ENCODE assay signal across 28 mouse cellular contexts in genomic region chr10:99860322-99861089, GRCm38 (mm10).
DNase-seq lines count a peak whose midpoint lies in the region; ATAC-seq and TF ChIP-seq lines count a peak whose summit lies in the region.
"Had no signal": no experiment of that assay in that cellular context is flagged by ENCODE, and none has a peak within 500 bp of the region (broad histone marks: within the 10 kb centered on the region; RNA-seq: fewer than 3 reads in every experiment).

No protein-coding gene starts in this region.

- H3K4me3 ChIP-seq in kidney, adult 2 months (ENCODE audit: insufficient read depth, low read depth, low read length) = no peak overlapping the region
- H3K4me3 ChIP-seq in kidney, postnatal 0 days (replicated peaks; ENCODE audit: low read depth, low read length) = no peak overlapping the region
- no peak overlapping the region for H3K4me3 ChIP-seq in embryonic facial prominence, embryonic 11.5 days (ENCODE audit: low read depth, low read length)
- H3K4me3 ChIP-seq: heart, adult 2 months; heart, embryonic 12.5 days; layer of hippocampus, adult 2 months; left cerebral cortex, adult 2 months; limb, embryonic 12.5 days; liver, embryonic 15.5 days; lung, embryonic 15.5 days; megakaryocyte, embryonic 14.5 days; stomach, embryonic 15.5 days had no signal

- no peaks in the 10 kb centered on the region for H3K4me1 ChIP-seq in kidney, adult 2 months (ENCODE audit: control insufficient read depth, insufficient read depth, low read length)
- no peaks in the 10 kb centered on the region for H3K4me1 ChIP-seq in kidney, postnatal 0 days (replicated peaks; ENCODE audit: insufficient read depth, low read length)
- no peaks in the 10 kb centered on the region for H3K4me1 ChIP-seq in embryonic facial prominence, embryonic 11.5 days (ENCODE audit: control insufficient read depth, insufficient read depth, low read length)
- H3K4me1 ChIP-seq: heart, embryonic 12.5 days; liver, embryonic 15.5 days; lung, embryonic 15.5 days; megakaryocyte, embryonic 14.5 days; stomach, embryonic 15.5 days had no signal

- no peaks in the 10 kb centered on the region for H3K27me3 ChIP-seq in kidney, adult 2 months (replicated peaks; ENCODE audit: control insufficient read depth, insufficient read depth, low read length)
- H3K27me3 ChIP-seq in kidney, postnatal 0 days (ENCODE audit: insufficient read depth, low read length) = no peaks in the 10 kb centered on the region
- no peaks in the 10 kb centered on the region for H3K27me3 ChIP-seq in embryonic facial prominence, embryonic 11.5 days (ENCODE audit: control insufficient read depth, insufficient read depth, low read length)
- H3K27me3 ChIP-seq: heart, embryonic 12.5 days; limb, embryonic 12.5 days; liver, embryonic 15.5 days; lung, embryonic 15.5 days; megakaryocyte, embryonic 14.5 days; stomach, embryonic 15.5 days had no signal

- H3K36me3 ChIP-seq in kidney, adult 2 months (ENCODE audit: control insufficient read depth, insufficient read depth, low read length) = no peaks in the 10 kb centered on the region
- H3K36me3 ChIP-seq in kidney, postnatal 0 days (ENCODE audit: insufficient read depth, low read length) = no peaks in the 10 kb centered on the region
- H3K36me3 ChIP-seq in embryonic facial prominence, embryonic 11.5 days (replicated peaks; ENCODE audit: control insufficient read depth, insufficient read depth, low read depth, low read length) = no peaks in the 10 kb centered on the region
- H3K36me3 ChIP-seq: heart, embryonic 12.5 days; limb, embryonic 12.5 days; liver, embryonic 15.5 days; lung, embryonic 15.5 days; stomach, embryonic 15.5 days had no signal

- WGBS in kidney, adult 2 months = 40% methylated on average over 10 of the region's 10 CpGs
- 29% methylated on average over 10 of the region's 10 CpGs for WGBS in kidney, postnatal 0 days
- 42% methylated on average over 10 of the region's 10 CpGs for WGBS in embryonic facial prominence, embryonic 11.5 days

- DNase-seq in kidney, adult 2 months = peak; percentile 33
- no peak for DNase-seq in kidney, postnatal 25 days
- peak; percentile 73 for DNase-seq in kidney, postnatal 0 days (ENCODE audit: low spot score)
- no peak for DNase-seq in kidney, postnatal 14 days
- DNase-seq in embryo, embryonic 10.5 days (ENCODE audit: low spot score) = peak; percentile 48
- peak; percentile 24 for DNase-seq in embryonic facial prominence, embryonic 11.5 days (ENCODE audit: low spot score)
- no peak for DNase-seq in c-Kit-positive CD71-positive TER-119-positive erythroid progenitor cells, embryonic 14.5 days (ENCODE audit: low spot score)
- DNase-seq: adrenal gland, adult 2 months; adrenal gland, postnatal 36 days; cerebellum, adult 8-10 months; cerebellum, postnatal 25 days; forebrain, postnatal 0 days; heart, adult 2 months; heart, postnatal 4 days; lung, postnatal 4 days; right cerebral cortex, postnatal 25 days had no signal

- no peak overlapping the region for H3K4me2 ChIP-seq in kidney, postnatal 0 days (ENCODE audit: low read length)
- no peak overlapping the region for H3K4me2 ChIP-seq in embryonic facial prominence, embryonic 11.5 days (ENCODE audit: low read depth, low read length)
- H3K4me2 ChIP-seq: heart, embryonic 12.5 days; hindbrain, embryonic 14.5 days; limb, embryonic 12.5 days; liver, embryonic 15.5 days; lung, embryonic 15.5 days; stomach, embryonic 15.5 days had no signal

- no peak overlapping the region for H3K9ac ChIP-seq in kidney, postnatal 0 days (ENCODE audit: low read depth, low read length)
- no peak overlapping the region for H3K9ac ChIP-seq in embryonic facial prominence, embryonic 11.5 days (replicated peaks; ENCODE audit: low read length)
- H3K9ac ChIP-seq: forebrain, postnatal 0 days; heart, embryonic 12.5 days; hindbrain, embryonic 14.5 days; limb, embryonic 12.5 days; liver, embryonic 15.5 days; lung, embryonic 15.5 days; stomach, embryonic 15.5 days had no signal

- TF ChIP-seq POLR2A in kidney, adult 2 months (IDR thresholded peaks at IDR 0.05; ENCODE audit: low read depth, low read length) = no peak

- no peak for TF ChIP-seq CTCF in kidney, adult 2 months (conservative IDR thresholded peaks at IDR 0.05; ENCODE audit: insufficient read depth, insufficient read length, low read depth, low read length)
- TF ChIP-seq CTCF in kidney, postnatal 0 days (IDR thresholded peaks at IDR 0.05; ENCODE audit: low read depth) = no peak

- no peak; the same call in 1 of the 2 replicates for ATAC-seq in kidney, postnatal 0 days (replicated peaks; ENCODE audit: low FRiP score, low read depth)
- ATAC-seq in embryonic facial prominence, embryonic 11.5 days (replicated peaks; ENCODE audit: insufficient number of reproducible peaks, low FRiP score, low TSS enrichment, low read depth) = no peak
- no peak for ATAC-seq in erythroid progenitor cell, adult 5-6 weeks (replicated peaks; ENCODE audit: low FRiP score, poor library complexity, severe bottlenecking)
- ATAC-seq: CD4-positive, CD25-positive, alpha-beta regulatory T cell, adult 4 months; forebrain, postnatal 0 days; inflammation-experienced regulatory T-cells, adult 6 months had no signal

- no peak overlapping the region for H3K27ac ChIP-seq in kidney, adult 2 months (ENCODE audit: insufficient read depth, low read depth, low read length)
- H3K27ac ChIP-seq in kidney, postnatal 0 days = no peak overlapping the region
- H3K27ac ChIP-seq in embryonic facial prominence, embryonic 11.5 days (replicated peaks; ENCODE audit: low read depth, low read length) = no peak overlapping the region
- H3K27ac ChIP-seq: heart, adult 2 months; hindbrain, embryonic 14.5 days; layer of hippocampus, adult 2 months; left cerebral cortex, adult 2 months; limb, embryonic 12.5 days; liver, embryonic 15.5 days; lung, embryonic 15.5 days; stomach, embryonic 15.5 days had no signal

- no peaks in the 10 kb centered on the region for H3K9me3 ChIP-seq in kidney, postnatal 0 days (replicated peaks; ENCODE audit: low read length)
- no peaks in the 10 kb centered on the region for H3K9me3 ChIP-seq in embryonic facial prominence, embryonic 11.5 days (replicated peaks; ENCODE audit: control insufficient read depth, low read length)
- H3K9me3 ChIP-seq: heart, embryonic 12.5 days; limb, embryonic 12.5 days; liver, embryonic 15.5 days; lung, embryonic 15.5 days; stomach, embryonic 15.5 days had no signal

Comparison
In these comparisons a context has a peak if more than half of its experiments do, and no peak if none do; other contexts are left out.
1. DNase-seq: peak in kidney, adult 2 months (single experiment), kidney, postnatal 0 days (single experiment), embryo, embryonic 10.5 days (single experiment) and embryonic facial prominence, embryonic 11.5 days (single experiment); none in kidney, postnatal 25 days (0 of 2), kidney, postnatal 14 days (single experiment) and c-Kit-positive CD71-positive TER-119-positive erythroid progenitor cells, embryonic 14.5 days (single experiment).